Mouse (Mus musculus) thymus, adult 18-20 months (tissue): ENCODE results near the gene Vwa8.

Experiments
- DNase-seq, 2 experiments: peaks; one replicate each; pipeline ENCODE4 v3.0.0; 2022; ENCODE audit warnings: mixed read lengths in 2 of 2

Vwa8 gene

GRCm38 (mm10) chr14:79186976-79187375 lies 338.1 kb downstream of the Vwa8 start:
- no peak for DNase-seq

GRCm38 (mm10) chr14:79196711-79197110 lies 347.9 kb downstream of the Vwa8 start:
- DNase-seq, result no peak

- DNase-seq, result no peak
These were observed 349.2 kb downstream of the Vwa8 start for GRCm38 (mm10) chr14:79198066-79198465.

- DNase-seq, result peak in 1 of 2 experiments; percentile 30
These were observed 351.5 kb downstream of the Vwa8 start for GRCm38 (mm10) chr14:79200133-79200891.

GRCm38 (mm10) chr14:79200892-79201285 lies 352.0 kb downstream of the Vwa8 start:
- peak in 1 of 2 experiments; percentile 4 for DNase-seq

- DNase-seq, result peak in 1 of 2 experiments; percentile 3
These were observed 354.0 kb downstream of the Vwa8 start for GRCm38 (mm10) chr14:79202722-79203362.

GRCm38 (mm10) chr14:79203496-79204158 lies 354.8 kb downstream of the Vwa8 start:
- DNase-seq, result peak in 1 of 2 experiments; percentile 2

GRCm38 (mm10) chr14:79204866-79205265 lies 356.0 kb downstream of the Vwa8 start:
- peak in 1 of 2 experiments; percentile 2 for DNase-seq

- DNase-seq, result peak in 1 of 2 experiments; percentile 2
These were observed 357.4 kb downstream of the Vwa8 start for GRCm38 (mm10) chr14:79206210-79206609.

- peak in 1 of 2 experiments; percentile 1 for DNase-seq
These were observed 359.6 kb downstream of the Vwa8 start for GRCm38 (mm10) chr14:79208468-79208867.

- peak in 1 of 2 experiments; percentile 2 for DNase-seq
These were observed 361.0 kb downstream of the Vwa8 start for GRCm38 (mm10) chr14:79209813-79210212.

- DNase-seq, result peak in 1 of 2 experiments; percentile 7
These were observed 363.6 kb downstream of the Vwa8 start for GRCm38 (mm10) chr14:79212380-79212991.

- DNase-seq, result peak in 1 of 2 experiments; percentile 2
These were observed 365.3 kb downstream of the Vwa8 start for GRCm38 (mm10) chr14:79214129-79214528.

- DNase-seq, result no peak
These were observed 365.9 kb downstream of the Vwa8 start for GRCm38 (mm10) chr14:79214660-79215249.

GRCm38 (mm10) chr14:79216366-79216765 lies 367.5 kb downstream of the Vwa8 start:
- peak in 1 of 2 experiments; percentile 0 for DNase-seq

- DNase-seq, result no peak
These were observed 374.7 kb downstream of the Vwa8 start for GRCm38 (mm10) chr14:79223431-79224036.

- DNase-seq, result no peak
These were observed 376.6 kb downstream of the Vwa8 start for GRCm38 (mm10) chr14:79225458-79225857.

- no peak for DNase-seq
These were observed 377.2 kb downstream of the Vwa8 start for GRCm38 (mm10) chr14:79226056-79226455.

GRCm38 (mm10) chr14:79226741-79227140 lies 377.9 kb downstream of the Vwa8 start:
- DNase-seq, result no peak

GRCm38 (mm10) chr14:79227955-79228354 lies 379.1 kb downstream of the Vwa8 start:
- no peak for DNase-seq

GRCm38 (mm10) chr14:79231677-79232076 lies 382.8 kb downstream of the Vwa8 start:
- DNase-seq, result no peak

- no peak for DNase-seq
These were observed 384.8 kb downstream of the Vwa8 start for GRCm38 (mm10) chr14:79233697-79234096.
